Mouse (Mus musculus) intestine, embryonic 15.5 days (tissue): ENCODE measurements around the gene Eif4g1. TPM values are rescaled to one million over a fixed set of nuclear protein-coding genes. Genes with fewer than 3 reads are reported as not detected.
"Not testable (repeated sequence)": the region's sequence is repeated elsewhere in the genome, so short reads cannot be mapped to it uniquely, and the experiment has no call there.

Experiments
- ATAC-seq: fragments of 200-750 bp; cut with Nextera tagmentation; 2 replicates; pipeline ENCODE4 v1.8.0; 2017; ENCODE audit warnings: moderate TSS enrichment, moderate library complexity
- H3K27ac ChIP-seq: fragments of 300-500 bp; sonication (generic); 2 replicates; pipeline ENCODE4 v1.5.1; 2015; ENCODE audit warnings: mild to moderate bottlenecking, inconsistent platforms
- H3K27me3 ChIP-seq: fragments of 300-500 bp; sonication (generic); replicated peaks from 2 replicates; pipeline ENCODE4 v1.6.1; 2015; ENCODE audit warnings: inconsistent platforms
- H3K36me3 ChIP-seq: fragments of 300-500 bp; sonication (generic); 2 replicates; pipeline ENCODE4 v1.6.1; 2015; ENCODE audit warnings: inconsistent platforms
- H3K4me1 ChIP-seq: fragments of 300-500 bp; sonication (generic); replicated peaks from 2 replicates; pipeline ENCODE4 v1.6.1; 2015; ENCODE audit warnings: inconsistent platforms
- H3K4me2 ChIP-seq: fragments of 300-500 bp; sonication (generic); replicated peaks from 2 replicates; pipeline ENCODE4 v1.6.1; 2015; ENCODE audit warnings: mild to moderate bottlenecking, inconsistent platforms
- H3K4me3 ChIP-seq: fragments of 300-500 bp; sonication (generic); replicated peaks from 2 replicates; pipeline ENCODE4 v1.5.1; 2015; ENCODE audit warnings: inconsistent platforms
- H3K9ac ChIP-seq: fragments of 300-500 bp; sonication (generic); 2 replicates; pipeline ENCODE4 v1.6.1; 2015; ENCODE audit warnings: inconsistent platforms
- H3K9me3 ChIP-seq: fragments of 300-500 bp; sonication (generic); 2 replicates; pipeline ENCODE4 v1.6.1; 2016; ENCODE audit warnings: inconsistent platforms
- WGBS: fragments of 180-500 bp; shearing (Covaris S2); methylation state at CpG from one replicate; pipeline ENCODE4 v1.1.7; 2015; 5-methylcytosine and 5-hydroxymethylcytosine counted together
- polyA plus RNA-seq: library from polyadenylated mRNA; unstranded; fragments of >200 nt; fragmentation: Nextera tagmentation; extraction: Ambion mirVana; gene quantifications from 2 replicates; pipeline ENCODE4 v1.2.1, GENCODE M21; 2015

The Eif4g1 gene
- 183 and 196 TPM in 2 replicates for polyA plus RNA-seq

- not testable (repeated sequence) for H3K36me3 ChIP-seq, H3K27me3 ChIP-seq, H3K9me3 ChIP-seq, H3K4me3 ChIP-seq, H3K4me2 ChIP-seq, H3K4me1 ChIP-seq, H3K27ac ChIP-seq, H3K9ac ChIP-seq, ATAC-seq
- WGBS = 97% methylated on average over 5 of the region's 6 CpGs
Observed at GRCm38 (mm10) chr16:20668013-20668412, at the start of gene Eif4g1. TSS of gene Eif4g1 (plus strand) at chr16:20668313.

- Histone ChIP-seq H3K4me1 (peaks cover 24% of the 10 kb centered on the region), H3K4me3 (peak overlapping the region; percentile 61), H3K4me2 (peak overlapping the region; percentile 97), H3K27ac (no peak overlapping the region), H3K36me3 (no peaks in the 10 kb centered on the region), H3K9ac (no peak overlapping the region), H3K9me3 (no peaks in the 10 kb centered on the region), H3K27me3 (peaks cover 24% of the 10 kb centered on the region)
- peak; percentile 41 for ATAC-seq
- 2% methylated on average over 81 of the region's 83 CpGs for WGBS
Observed at GRCm38 (mm10) chr16:20619541-20620398, 48.3 kb upstream of the Eif4g1 start.

- no peak overlapping the region for H3K27ac ChIP-seq
- H3K4me3 ChIP-seq = peak overlapping the region; percentile 61
- H3K27me3 ChIP-seq = peaks cover 24% of the 10 kb centered on the region
- WGBS = 0% methylated on average over 9 of the region's 9 CpGs
- ATAC-seq = no peak
- H3K4me2 ChIP-seq = peak overlapping the region; percentile 97
- peaks cover 24% of the 10 kb centered on the region for H3K4me1 ChIP-seq
- H3K36me3 ChIP-seq = no peaks in the 10 kb centered on the region
- H3K9me3 ChIP-seq = no peaks in the 10 kb centered on the region
- H3K9ac ChIP-seq = no peak overlapping the region
Observed at GRCm38 (mm10) chr16:20620399-20620735, 47.7 kb upstream of the Eif4g1 start.

- ATAC-seq = no peak
- peaks cover 24% of the 10 kb centered on the region for H3K27me3 ChIP-seq
Observed at GRCm38 (mm10) chr16:20620751-20621190, 47.3 kb upstream of the Eif4g1 start.

GRCm38 (mm10) chr16:20621191-20621990 lies 46.7 kb upstream of the Eif4g1 start, which contains the start of gene Camk2n2:
TSS of gene Camk2n2 (minus strand) at chr16:20621287.
- Histone ChIP-seq H3K27me3 (peaks cover 24% of the 10 kb centered on the region), H3K27ac (peak within 1 kb of the TSS; percentile 27; the same call in 1 of the 2 replicates), H3K4me1 (peaks cover 24% of the 10 kb centered on the region), H3K4me3 (peak within 1 kb of the TSS; percentile 61), H3K9ac (peak within 1 kb of the TSS; percentile 61), H3K4me2 (peak within 1 kb of the TSS; percentile 97), H3K9me3 (no peaks in the 10 kb centered on the region), H3K36me3 (no peaks in the 10 kb centered on the region)
- 1% methylated on average over 56 of the region's 92 CpGs for WGBS
- ATAC-seq = peak; percentile 75

More at GRCm38 (mm10) chr16:20620751-20621190, 47.3 kb upstream of the Eif4g1 start:
- H3K27ac ChIP-seq = 0 out of 2 replicates have a peak overlapping the region, but pooled peaks have one; percentile 27
- H3K36me3 ChIP-seq = no peaks in the 10 kb centered on the region
- WGBS = under 1% methylated on average over 32 of the region's 32 CpGs
- H3K9me3 ChIP-seq = no peaks in the 10 kb centered on the region
- H3K4me1 ChIP-seq = peaks cover 24% of the 10 kb centered on the region
- H3K9ac ChIP-seq = peak overlapping the region; percentile 61
- H3K4me3 ChIP-seq = peak overlapping the region; percentile 61
- H3K4me2 ChIP-seq = peak overlapping the region; percentile 97

GRCm38 (mm10) chr16:20621991-20622685 lies 46.0 kb upstream of the Eif4g1 start:
- peak; percentile 77 for ATAC-seq
- Histone ChIP-seq H3K27ac (peak overlapping the region; percentile 23; the same call in 1 of the 2 replicates), H3K9me3 (no peaks in the 10 kb centered on the region), H3K4me2 (peak overlapping the region; percentile 97), H3K4me3 (peak overlapping the region; percentile 61), H3K4me1 (peaks cover 24% of the 10 kb centered on the region), H3K9ac (peak overlapping the region; percentile 61), H3K27me3 (peaks cover 24% of the 10 kb centered on the region), H3K36me3 (no peaks in the 10 kb centered on the region)
- under 1% methylated on average over 37 of the region's 37 CpGs for WGBS

- Histone ChIP-seq H3K4me1 (peaks cover 24% of the 10 kb centered on the region), H3K27me3 (peaks cover 24% of the 10 kb centered on the region), H3K9ac (no peak overlapping the region), H3K36me3 (no peaks in the 10 kb centered on the region), H3K27ac (no peak overlapping the region), H3K9me3 (no peaks in the 10 kb centered on the region), H3K4me2 (no peak overlapping the region), H3K4me3 (no peak overlapping the region)
- WGBS = 54% methylated on average over 2 of the region's 2 CpGs
- ATAC-seq = no peak
Observed at GRCm38 (mm10) chr16:20623211-20623610, 44.9 kb upstream of the Eif4g1 start.

GRCm38 (mm10) chr16:20628871-20629391 lies 39.2 kb upstream of the Eif4g1 start:
- Histone ChIP-seq H3K36me3 (no peaks in the 10 kb centered on the region), H3K9me3 (no peaks in the 10 kb centered on the region), H3K27me3 (peaks cover 20% of the 10 kb centered on the region), H3K9ac (no peak overlapping the region), H3K4me3 (no peak overlapping the region), H3K4me1 (0 out of 2 replicates have a peak, but pooled peaks cover 6% of the 10 kb centered on the region), H3K27ac (no peak overlapping the region), H3K4me2 (peak overlapping the region; percentile 97; the same call in 1 of the 2 replicates)
- WGBS = 55% methylated on average over 11 of the region's 11 CpGs
- ATAC-seq = no peak

- Histone ChIP-seq H3K9me3 (no peaks in the 10 kb centered on the region), H3K36me3 (no peaks in the 10 kb centered on the region), H3K27ac (no peak within 1 kb of the TSS), H3K4me1 (0 out of 2 replicates have a peak, but pooled peaks cover 6% of the 10 kb centered on the region), H3K4me3 (peak within 1 kb of the TSS; percentile 51), H3K4me2 (peak within 1 kb of the TSS; percentile 97), H3K27me3 (peaks cover 20% of the 10 kb centered on the region), H3K9ac (peak within 1 kb of the TSS; percentile 45)
- peak; percentile 69 for ATAC-seq
- 8% methylated on average over 54 of the region's 54 CpGs for WGBS
Observed at GRCm38 (mm10) chr16:20629731-20630634, 38.1 kb upstream of the Eif4g1 start, which contains the start of gene Ece2. TSS of gene Ece2 (plus strand) at chr16:20629828.

- no peaks in the 10 kb centered on the region for H3K4me1 ChIP-seq
- H3K4me3 ChIP-seq = no peak overlapping the region
- H3K4me2 ChIP-seq = no peak overlapping the region
- H3K9me3 ChIP-seq = no peaks in the 10 kb centered on the region
- H3K9ac ChIP-seq = no peak overlapping the region
- ATAC-seq = no peak
- no peaks in the 10 kb centered on the region for H3K27me3 ChIP-seq
- H3K27ac ChIP-seq = no peak overlapping the region
- H3K36me3 ChIP-seq = no peaks in the 10 kb centered on the region
- WGBS = 71% methylated on average over 8 of the region's 8 CpGs
Observed at GRCm38 (mm10) chr16:20637410-20637809, 30.7 kb upstream of the Eif4g1 start.

GRCm38 (mm10) chr16:20638367-20638766 lies 29.7 kb upstream of the Eif4g1 start:
- H3K36me3 ChIP-seq = no peaks in the 10 kb centered on the region
- 80% methylated on average over 8 of the region's 8 CpGs for WGBS

More at GRCm38 (mm10) chr16:20638367-20638766, 29.7 kb upstream of the Eif4g1 start:
- Histone ChIP-seq H3K4me1 (no peaks in the 10 kb centered on the region), H3K9me3 (no peaks in the 10 kb centered on the region), H3K4me2 (no peak overlapping the region), H3K27ac (no peak overlapping the region), H3K4me3 (no peak overlapping the region), H3K27me3 (no peaks in the 10 kb centered on the region), H3K9ac (no peak overlapping the region)
- ATAC-seq = no peak
